Mouse (Mus musculus) MEL (cell line): Measurements from ENCODE around the gene Pbx2.
A peak's percentile ranks its signal among the peaks of the same experiment; 100 is the strongest.

Experiments
- CHD1 ChIP-seq: IDR thresholded peaks from 2 replicates; pipeline ENCODE4 v1.6.1; 2012; ENCODE audit warnings: low read depth, mild to moderate bottlenecking, inconsistent platforms, low read length, improper control_type of control experiment
- CTCF ChIP-seq, 3 experiments: IDR thresholded peaks in 2 of 3; conservative IDR thresholded peaks in 1 of 3; 2 replicates each; pipeline ENCODE4 v1.5.1; 2011 to 2012; ENCODE audit warnings: low read length in 3 of 3, low read depth in 2 of 3, mild to moderate bottlenecking in 2 of 3, improper control_type of control experiment in 1 of 3, inconsistent platforms in 1 of 3, mixed read lengths in 1 of 3, moderate library complexity in 1 of 3; ENCODE audit not compliant: control insufficient read depth in 1 of 3, insufficient read depth in 1 of 3, poor library complexity in 1 of 3, severe bottlenecking in 1 of 3
- EP300 ChIP-seq, 2 experiments: IDR thresholded peaks; 2 replicates each; pipeline ENCODE4 v1.6.1; 2011; ENCODE audit warnings: improper control_type of control experiment in 2 of 2, low read length in 2 of 2, low read depth in 1 of 2, mild to moderate bottlenecking in 1 of 2
- GABPA ChIP-seq: IDR thresholded peaks from 2 replicates; pipeline ENCODE4 v1.6.1; 2012; ENCODE audit warnings: low read depth, mild to moderate bottlenecking, inconsistent platforms, low read length, improper control_type of control experiment, moderate library complexity
- GATA1 ChIP-seq: IDR thresholded peaks from 2 replicates; pipeline ENCODE4 v1.6.1; 2011; ENCODE audit warnings: low read depth, low read length, improper control_type of control experiment
- MAX ChIP-seq: IDR thresholded peaks from 2 replicates; pipeline ENCODE4 v1.6.1; 2011; ENCODE audit warnings: low read length, improper control_type of control experiment
- MXI1 ChIP-seq: IDR thresholded peaks from 2 replicates; pipeline ENCODE4 v1.6.1; 2011; ENCODE audit warnings: mild to moderate bottlenecking, low read depth, low read length, improper control_type of control experiment
- MYC ChIP-seq: IDR thresholded peaks from 2 replicates; pipeline ENCODE4 v1.6.1; 2011; ENCODE audit warnings: low read depth, mild to moderate bottlenecking, low read length, improper control_type of control experiment, moderate library complexity
- NELFE ChIP-seq: IDR thresholded peaks from 2 replicates; pipeline ENCODE4 v1.6.1; 2011; ENCODE audit warnings: low read depth, low read length, improper control_type of control experiment
- POLR2A ChIP-seq, 2 experiments: IDR thresholded peaks; 2 replicates each; pipeline ENCODE4 v1.6.1; 2011 to 2012; ENCODE audit warnings: low read length in 2 of 2, mild to moderate bottlenecking in 2 of 2, control low read depth in 1 of 2, improper control_type of control experiment in 1 of 2, low read depth in 1 of 2, moderate library complexity in 1 of 2; ENCODE audit not compliant: control insufficient read depth in 1 of 2, insufficient read depth in 1 of 2, poor library complexity in 1 of 2
- TCF12 ChIP-seq: IDR thresholded peaks from 2 replicates; pipeline ENCODE4 v1.6.1; 2014; ENCODE audit warnings: low read depth, mild to moderate bottlenecking, inconsistent platforms, low read length, improper control_type of control experiment, moderate library complexity
- ZKSCAN1 ChIP-seq: IDR thresholded peaks from 2 replicates; pipeline ENCODE4 v1.6.1; 2012; ENCODE audit warnings: low read depth, mild to moderate bottlenecking, inconsistent platforms, low read length, improper control_type of control experiment, moderate library complexity
- ZNF384 ChIP-seq: IDR thresholded peaks from 2 replicates; pipeline ENCODE4 v1.6.1; 2012; ENCODE audit warnings: low read depth, mild to moderate bottlenecking, inconsistent platforms, low read length, improper control_type of control experiment

- no peak for TF ChIP-seq POLR2A (IDR thresholded peaks at IDR 0.05; ENCODE audit: control insufficient read depth in 1 of 2, insufficient read depth in 1 of 2, low read depth in 1 of 2, low read length in 2 of 2, poor library complexity in 1 of 2)
- no peak for TF ChIP-seq MYC
- TF ChIP-seq CTCF (IDR thresholded peaks at IDR 0.05 in 2 of 3, conservative IDR thresholded peaks at IDR 0.05 in 1 of 3; ENCODE audit: control insufficient read depth in 1 of 3, insufficient read depth in 1 of 3, low read depth in 2 of 3, low read length in 3 of 3, poor library complexity in 1 of 3, severe bottlenecking in 1 of 3), result 0 out of 6 replicates have a peak, but pooled peaks of 1 of the 3 experiments have one; percentile 14
- no peak for TF ChIP-seq ZNF384
- no peak for TF ChIP-seq MAX
- TF ChIP-seq EP300 (IDR thresholded peaks at IDR 0.05; ENCODE audit: low read depth in 1 of 2, low read length in 2 of 2), result no peak
- no peak for TF ChIP-seq TCF12
- no peak for TF ChIP-seq GATA1
- TF ChIP-seq CHD1, result no peak
- no peak for TF ChIP-seq ZKSCAN1
- no peak for TF ChIP-seq GABPA
- no peak for TF ChIP-seq MXI1
- TF ChIP-seq NELFE, result no peak
Measured at GRCm38 (mm10) chr17:34572361-34572760, 18.7 kb upstream of the Pbx2 start.
